Mouse (Mus musculus): ENCODE results near the gene Trim72. TPM values are rescaled to one million over a fixed set of nuclear protein-coding genes. Genes with fewer than 3 reads are reported as not detected.
"Not testable (repeated sequence)": the region's sequence is repeated elsewhere in the genome, so short reads cannot be mapped to it uniquely, and the experiment has no call there.

The Trim72 gene
- total and polyA plus RNA-seq, 3 experiments = 0.14 to 0.19 TPM; not detected in 1

DNA sequence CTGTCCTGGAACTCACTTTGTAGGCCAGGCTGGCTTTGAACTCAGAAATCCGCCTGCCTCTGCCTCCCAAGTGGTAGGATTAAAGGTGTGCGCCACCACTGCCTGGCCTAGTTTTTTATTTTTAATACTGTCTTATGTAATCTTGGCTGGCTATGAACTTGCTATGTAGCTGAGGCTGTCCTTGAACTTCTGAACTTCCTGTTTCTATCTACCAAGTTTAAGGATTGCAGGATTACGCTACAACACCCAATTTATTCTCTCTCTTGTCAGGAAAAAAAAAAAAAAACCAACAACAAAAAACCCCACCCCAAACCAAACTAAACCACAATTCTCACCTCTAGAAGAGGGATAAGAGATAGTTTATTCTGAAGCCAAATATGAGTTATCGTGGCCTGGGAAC lies 29.9 kb downstream of the Trim72 start:
- TF ChIP-seq EP300 (IDR thresholded peaks at IDR 0.05; ENCODE audit: low read depth in 1 of 2, low read length in 2 of 2) (no peak), CHD2 (IDR thresholded peaks at IDR 0.05; ENCODE audit: low read length) (no peak), ZKSCAN1 (IDR thresholded peaks at IDR 0.05; ENCODE audit: low read depth, low read length) (no peak), RCOR1 (IDR thresholded peaks at IDR 0.05; ENCODE audit: low read depth, low read length) (no peak), ZNF384 (IDR thresholded peaks at IDR 0.05; ENCODE audit: low read depth, low read length) (peak; percentile 43; the same call in 1 of the 2 replicates), MAFK (IDR thresholded peaks at IDR 0.05; ENCODE audit: borderline replicate concordance, low read depth, low read length) (no peak), USF1 (IDR thresholded peaks at IDR 0.05; ENCODE audit: low read depth, low read length) (no peak)
- Histone ChIP-seq H3K9me3 (replicated peaks; ENCODE audit: insufficient read depth, low read length) (no peaks in the 10 kb centered on the region), H3K4me1 (ENCODE audit: control insufficient read depth in 1 of 2, insufficient read depth in 2 of 2, low read length in 2 of 2) (peaks cover 2 to 5% of the 10 kb centered on the region in 2 experiments; a peak in 2 of 4 replicates), H3K36me3 (ENCODE audit: control insufficient read depth in 1 of 2, insufficient read depth in 2 of 2, low read length in 2 of 2) (peaks cover 0 to 2% of the 10 kb centered on the region in 2 experiments; a peak in 2 of 4 replicates), H3K79me2 (ENCODE audit: control insufficient read depth, insufficient read depth, low read length, poor library complexity) (no peaks in the 10 kb centered on the region), H3K9ac (ENCODE audit: control insufficient read depth, low read depth, low read length, poor library complexity, severe bottlenecking) (no peak overlapping the region), H3K27me3 (ENCODE audit: control insufficient read depth in 1 of 2, insufficient read depth in 2 of 2, low read length in 2 of 2) (no peaks in the 10 kb centered on the region), H3K4me3 (ENCODE audit: control insufficient read depth in 1 of 2, insufficient read depth in 1 of 2, low read depth in 2 of 2, low read length in 2 of 2) (no peak overlapping the region), H3K27ac (ENCODE audit: control insufficient read depth, low read depth, low read length) (no peak overlapping the region)
- peak; percentile 25 for DNase-seq (ENCODE audit: low read depth, low spot score)

DNA sequence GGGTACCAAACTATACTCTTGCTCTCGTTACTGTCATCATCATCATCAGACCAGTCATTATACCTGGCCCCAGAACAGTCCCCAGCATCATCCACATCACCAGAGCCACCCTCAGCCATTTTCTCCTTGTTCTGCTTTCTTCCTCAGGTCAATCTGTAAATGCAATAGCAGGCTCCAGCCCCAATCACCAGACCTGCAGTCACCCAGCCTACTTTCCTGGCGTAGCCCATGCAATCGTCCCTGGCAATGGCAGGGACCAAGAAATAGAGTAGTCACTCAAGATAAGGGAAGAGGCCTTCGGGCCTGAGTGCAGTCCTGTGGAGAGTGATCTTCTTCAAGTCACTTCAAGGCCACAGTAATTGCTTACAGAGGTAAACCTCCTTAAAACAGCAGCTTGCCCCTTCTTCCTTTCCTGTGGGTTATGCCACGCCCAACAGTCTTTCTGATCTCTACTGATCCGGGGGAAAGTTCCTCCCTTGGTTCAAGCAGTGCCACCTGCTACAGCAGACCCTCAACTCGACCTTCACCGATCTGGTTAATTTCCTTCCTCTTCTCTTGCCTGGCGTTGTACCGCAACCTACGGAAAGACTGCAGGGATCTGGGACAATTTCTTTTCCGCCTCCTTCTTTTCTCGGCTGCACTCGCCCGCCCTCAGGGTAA lies 38.5 kb downstream of the Trim72 start:
- not testable (repeated sequence) for H3K79me2 ChIP-seq (ENCODE audit: control insufficient read depth, insufficient read depth, low read length, poor library complexity); H3K9me3 ChIP-seq (replicated peaks; ENCODE audit: insufficient read depth, low read length); H3K27me3 ChIP-seq (ENCODE audit: control insufficient read depth in 1 of 2, insufficient read depth in 2 of 2, low read length in 2 of 2); H3K4me3 ChIP-seq (ENCODE audit: control insufficient read depth in 1 of 2, insufficient read depth in 1 of 2, low read depth in 2 of 2, low read length in 2 of 2); H3K27ac ChIP-seq (ENCODE audit: control insufficient read depth, low read depth, low read length); H3K9ac ChIP-seq (ENCODE audit: control insufficient read depth, low read depth, low read length, poor library complexity, severe bottlenecking)
- Histone ChIP-seq H3K36me3 (ENCODE audit: control insufficient read depth in 1 of 2, insufficient read depth in 2 of 2, low read length in 2 of 2) (peaks cover 0 to 18% of the 10 kb centered on the region in 2 experiments; a peak in 2 of 4 replicates), H3K4me1 (ENCODE audit: control insufficient read depth in 1 of 2, insufficient read depth in 2 of 2, low read length in 2 of 2) (peaks cover 22 to 24% of the 10 kb centered on the region in 2 experiments)
- peak; percentile 18 for DNase-seq (ENCODE audit: low read depth, low spot score)

DNA sequence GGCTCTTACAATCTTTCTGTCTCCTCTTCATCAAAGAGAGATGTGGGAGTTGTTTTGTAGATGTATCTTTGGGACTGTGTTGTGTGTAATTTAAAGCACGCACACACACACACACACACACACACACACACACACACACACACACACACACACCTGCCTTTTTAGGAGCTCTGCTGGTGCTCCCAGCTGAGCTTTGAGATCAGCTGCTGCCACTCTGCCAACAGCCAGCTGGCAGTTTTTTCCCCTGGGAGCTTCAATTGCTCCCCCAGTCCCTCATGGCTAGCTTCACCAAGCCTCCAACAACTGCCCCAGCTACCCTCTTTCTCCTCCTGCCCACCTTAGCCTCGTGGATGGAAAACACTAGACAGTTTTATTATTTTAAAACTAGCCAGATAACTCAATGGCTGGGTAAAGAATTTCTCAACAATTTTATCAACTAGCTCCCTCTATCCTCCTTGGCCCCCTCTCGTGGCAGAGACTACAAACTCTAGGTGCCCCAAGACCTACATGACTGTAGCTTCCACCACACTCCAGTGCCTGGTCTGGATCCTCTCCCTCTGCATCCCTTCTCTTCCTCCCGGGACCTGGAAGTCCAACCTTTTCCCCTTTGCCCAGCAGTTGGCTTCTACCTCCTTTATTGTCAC lies 40.5 kb downstream of the Trim72 start:
- Histone ChIP-seq H3K4me1 (ENCODE audit: control insufficient read depth in 1 of 2, insufficient read depth in 2 of 2, low read length in 2 of 2) (peaks cover 27 to 30% of the 10 kb centered on the region in 2 experiments), H3K36me3 (ENCODE audit: control insufficient read depth in 1 of 2, insufficient read depth in 2 of 2, low read length in 2 of 2) (peaks cover 0 to 26% of the 10 kb centered on the region in 2 experiments; a peak in 2 of 4 replicates), H3K27ac (ENCODE audit: control insufficient read depth, low read depth, low read length) (peak overlapping the region; percentile 33), H3K27me3 (ENCODE audit: control insufficient read depth in 1 of 2, insufficient read depth in 2 of 2, low read length in 2 of 2) (no peaks in the 10 kb centered on the region), H3K4me3 (ENCODE audit: control insufficient read depth in 1 of 2, insufficient read depth in 1 of 2, low read depth in 2 of 2, low read length in 2 of 2) (no peak overlapping the region), H3K9me3 (replicated peaks; ENCODE audit: insufficient read depth, low read length) (no peaks in the 10 kb centered on the region), H3K9ac (ENCODE audit: control insufficient read depth, low read depth, low read length, poor library complexity, severe bottlenecking) (no peak overlapping the region), H3K79me2 (ENCODE audit: control insufficient read depth, insufficient read depth, low read length, poor library complexity) (no peaks in the 10 kb centered on the region)
- peak; percentile 13 for DNase-seq (ENCODE audit: low read depth, low spot score)
- TF ChIP-seq ETS1 (IDR thresholded peaks at IDR 0.05; ENCODE audit: low read depth, low read length) = peak; percentile 34; the same call in 1 of the 2 replicates
- TF ChIP-seq CTCF (IDR thresholded peaks at IDR 0.05 in 2 of 3, conservative IDR thresholded peaks at IDR 0.05 in 1 of 3; ENCODE audit: control insufficient read depth in 1 of 3, insufficient read depth in 1 of 3, low read depth in 2 of 3, low read length in 3 of 3, poor library complexity in 1 of 3, severe bottlenecking in 1 of 3) = 0 out of 6 replicates have a peak, but pooled peaks of 1 of the 3 experiments have one; percentile 10
- TF ChIP-seq TCF12 (IDR thresholded peaks at IDR 0.05; ENCODE audit: low read depth, low read length) = no peak

All from MEL (cell line).